Mouse (Mus musculus): ENCODE data around the gene Vps53.

The Vps53 gene

GRCm38 (mm10) chr11:76059971-76060370 lies 119.5 kb downstream of the Vps53 start:
- DNase-seq (ENCODE audit: low read depth in 2 of 2, low spot score in 2 of 2): no peak

- no peak for DNase-seq (ENCODE audit: low read depth in 2 of 2, low spot score in 2 of 2)
These were observed 123.0 kb downstream of the Vps53 start for GRCm38 (mm10) chr11:76056487-76056886.

- no peak for DNase-seq (ENCODE audit: low read depth in 2 of 2, low spot score in 2 of 2)
These were observed 127.0 kb downstream of the Vps53 start for GRCm38 (mm10) chr11:76052496-76052895.

GRCm38 (mm10) chr11:76050967-76051512 lies 128.4 kb downstream of the Vps53 start:
- DNase-seq (ENCODE audit: low read depth in 2 of 2, low spot score in 2 of 2): no peak

- DNase-seq (ENCODE audit: low read depth in 2 of 2, low spot score in 2 of 2): no peak
These were observed 128.9 kb downstream of the Vps53 start for GRCm38 (mm10) chr11:76050509-76050908.

- no peak for DNase-seq (ENCODE audit: low read depth in 2 of 2, low spot score in 2 of 2)
These were observed 134.1 kb downstream of the Vps53 start for GRCm38 (mm10) chr11:76045367-76045766.

- DNase-seq (ENCODE audit: low read depth in 2 of 2, low spot score in 2 of 2): no peak
These were observed 135.0 kb downstream of the Vps53 start for GRCm38 (mm10) chr11:76044468-76044867.

GRCm38 (mm10) chr11:76042882-76043281 lies 136.6 kb downstream of the Vps53 start:
- DNase-seq (ENCODE audit: low read depth in 2 of 2, low spot score in 2 of 2): no peak

- DNase-seq (ENCODE audit: low read depth in 2 of 2, low spot score in 2 of 2): no peak
These were observed 137.3 kb downstream of the Vps53 start for GRCm38 (mm10) chr11:76042041-76042638.

GRCm38 (mm10) chr11:76040761-76041376 lies 138.6 kb downstream of the Vps53 start:
- no peak for DNase-seq (ENCODE audit: low read depth in 2 of 2, low spot score in 2 of 2)

- peak; percentile 14 to 23 for DNase-seq (ENCODE audit: low read depth in 2 of 2, low spot score in 2 of 2)
These were observed 139.3 kb downstream of the Vps53 start for GRCm38 (mm10) chr11:76040106-76040505.

- DNase-seq (ENCODE audit: low read depth in 2 of 2, low spot score in 2 of 2): no peak
These were observed 140.0 kb downstream of the Vps53 start for GRCm38 (mm10) chr11:76039271-76040053.

GRCm38 (mm10) chr11:76037581-76038294 lies 141.7 kb downstream of the Vps53 start:
- DNase-seq (ENCODE audit: low read depth in 2 of 2, low spot score in 2 of 2): peak; percentile 11 to 41

GRCm38 (mm10) chr11:76035182-76035581 lies 144.3 kb downstream of the Vps53 start:
- DNase-seq (ENCODE audit: low read depth in 2 of 2, low spot score in 2 of 2): no peak

- no peak for DNase-seq (ENCODE audit: low read depth in 2 of 2, low spot score in 2 of 2)
These were observed 145.6 kb downstream of the Vps53 start for GRCm38 (mm10) chr11:76033836-76034235.

- no peak for DNase-seq (ENCODE audit: low read depth in 2 of 2, low spot score in 2 of 2)
These were observed 146.1 kb downstream of the Vps53 start for GRCm38 (mm10) chr11:76033359-76033758.

GRCm38 (mm10) chr11:76028072-76028465 lies 151.4 kb downstream of the Vps53 start:
- no peak for DNase-seq (ENCODE audit: low read depth in 2 of 2, low spot score in 2 of 2)

GRCm38 (mm10) chr11:76027139-76028071 lies 152.0 kb downstream of the Vps53 start, which contains the start of gene Rflnb:
Gene Rflnb (minus strand): TSS chr11:76027782.
- DNase-seq (ENCODE audit: low read depth in 2 of 2, low spot score in 2 of 2): peak; percentile 21 to 24

GRCm38 (mm10) chr11:76026527-76027138 lies 152.8 kb downstream of the Vps53 start:
- DNase-seq (ENCODE audit: low read depth in 2 of 2, low spot score in 2 of 2): peak in 1 of 2 experiments; percentile 18
